Mouse (Mus musculus) lung, postnatal 14 days (tissue): ENCODE measurements around the gene Unc119b.
"Not testable (repeated sequence)": the region's sequence is repeated elsewhere in the genome, so short reads cannot be mapped to it uniquely, and the experiment has no call there.

Experiments
- DNase-seq: peaks from one replicate; pipeline ENCODE4 v3.0.0; 2021

The Unc119b gene

DNA sequence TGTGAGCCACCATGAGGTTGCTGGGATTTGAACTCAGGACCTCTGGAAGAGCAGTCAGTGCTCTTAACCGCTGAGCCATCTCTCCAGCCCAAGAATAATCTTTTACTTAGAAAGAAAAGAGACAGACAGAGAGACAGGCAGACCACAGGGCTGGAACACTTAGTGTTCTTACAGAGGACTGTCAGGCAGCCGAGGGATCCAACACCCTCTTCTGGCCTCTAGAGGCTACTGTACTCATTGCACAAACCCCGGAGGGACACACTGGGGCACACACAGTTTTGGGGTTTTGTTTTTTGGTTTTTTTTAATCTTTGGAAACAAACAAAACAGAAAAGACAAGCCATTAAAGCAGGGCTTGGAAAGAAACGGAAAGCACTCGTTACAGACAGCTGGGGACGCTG, 5.4 kb downstream of the Unc119b start:
- DNase-seq: no peak

- DNase-seq: no peak
Observed at GRCm38 (mm10) chr5:115127421-115128179, 7.2 kb downstream of the Unc119b start.

DNA sequence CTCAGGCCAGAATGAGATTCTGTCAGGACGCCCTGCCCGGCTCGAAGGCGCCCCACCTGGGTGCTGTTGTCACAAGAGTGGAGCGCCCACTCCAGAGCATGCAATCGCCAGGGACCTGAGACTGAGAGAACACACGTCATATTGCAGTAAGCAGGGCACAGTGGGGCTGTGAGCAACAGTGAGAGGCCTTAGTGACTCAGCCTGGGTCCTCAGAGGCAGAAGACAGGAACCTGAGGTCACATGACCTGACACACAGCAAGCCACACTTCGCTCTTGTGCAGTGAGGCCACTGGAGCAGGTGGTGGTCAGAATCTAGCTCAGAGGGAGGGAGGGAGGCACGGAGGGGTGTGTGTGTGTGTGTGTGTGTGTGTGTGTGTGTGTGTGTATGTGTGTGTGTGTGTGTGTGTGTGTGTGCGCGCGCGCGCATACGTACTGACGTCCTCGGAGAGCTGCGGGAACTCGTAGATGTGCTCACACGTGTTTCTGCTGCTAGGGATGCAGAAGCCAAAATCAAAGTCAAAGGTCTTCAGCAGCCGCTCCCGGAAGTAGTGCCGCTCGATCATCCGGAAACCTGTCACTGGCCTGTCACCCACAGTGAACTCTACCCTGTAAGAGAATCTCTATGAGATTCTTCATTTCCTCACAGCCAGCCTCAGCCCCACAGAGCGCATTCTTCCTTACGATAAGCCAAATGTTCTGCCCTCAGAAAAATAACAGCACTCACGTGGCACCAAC, 8.0 kb downstream of the Unc119b start:
- DNase-seq: no peak

DNA sequence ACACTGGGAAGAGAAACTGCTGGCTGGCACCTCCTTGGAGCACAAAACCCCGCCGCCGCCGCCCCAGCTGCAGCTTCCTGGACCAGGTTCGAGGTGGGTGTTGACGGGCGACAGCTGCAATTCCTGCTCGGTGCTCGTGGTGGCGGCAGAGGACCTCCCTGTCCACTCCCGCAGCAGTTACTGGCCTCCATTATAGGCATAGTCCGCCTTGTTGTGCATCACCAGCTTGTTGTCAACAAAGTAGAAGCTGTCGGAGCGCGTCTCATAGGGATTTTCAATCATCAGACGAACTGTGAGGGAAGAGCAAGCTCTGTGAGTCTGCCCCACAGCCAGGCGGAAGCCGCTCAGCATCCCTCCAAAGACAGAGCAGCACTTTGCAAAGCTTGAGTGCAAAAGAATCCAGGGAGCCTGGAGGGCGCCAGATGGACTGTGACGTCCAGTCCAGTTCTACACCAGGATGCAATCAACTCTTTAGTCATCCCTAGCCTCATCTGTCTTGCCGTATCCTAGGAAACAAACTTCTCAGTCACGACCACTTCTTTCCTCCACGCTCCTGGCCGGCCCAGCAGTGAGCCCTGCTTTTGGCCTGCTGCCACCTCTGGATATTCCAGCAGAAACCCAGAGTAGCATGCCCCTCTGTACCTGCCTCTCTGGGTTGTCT, 9.4 kb downstream of the Unc119b start:
- peak; percentile 87 for DNase-seq

DNA sequence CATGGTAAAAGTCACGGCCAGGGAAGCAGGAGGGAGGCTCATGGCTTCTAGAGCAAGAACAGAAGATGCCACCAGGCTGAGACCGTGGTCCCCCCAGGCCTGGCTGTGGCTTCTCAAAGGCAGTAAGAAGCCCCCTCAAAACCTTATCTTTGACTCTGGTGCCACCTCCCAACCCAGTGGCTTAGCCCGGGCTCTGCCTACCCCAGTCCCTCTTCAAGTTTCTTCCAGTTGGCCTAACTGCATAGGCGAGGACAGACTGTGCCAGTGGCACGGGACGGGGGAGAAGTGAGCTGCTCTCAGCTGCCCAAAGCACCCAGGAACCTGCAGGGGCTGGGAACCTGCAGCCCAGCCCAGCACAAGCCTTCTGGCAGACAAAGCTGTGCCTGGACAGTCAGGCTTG, 10.1 kb downstream of the Unc119b start:
- DNase-seq: no peak

DNA sequence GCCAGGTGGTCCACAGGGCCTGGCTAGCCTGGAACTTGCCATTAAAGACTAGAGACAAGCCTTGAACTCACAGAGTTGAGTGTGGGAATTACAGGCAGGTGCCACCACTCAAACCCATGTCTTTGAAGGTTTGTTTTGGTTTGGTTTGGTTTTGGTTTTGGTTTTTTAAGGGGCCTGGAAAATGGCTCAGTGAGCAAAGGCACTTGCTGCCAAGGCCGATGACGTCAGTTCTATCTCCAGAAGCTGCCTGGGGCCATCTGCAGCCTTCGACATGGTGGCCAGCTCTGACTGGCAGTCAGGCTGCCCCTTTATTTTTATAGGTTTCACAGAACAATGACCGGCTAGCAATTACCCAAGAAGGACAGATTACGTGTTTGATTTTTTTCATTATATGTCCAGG, 13.8 kb downstream of the Unc119b start:
- DNase-seq: no peak

GRCm38 (mm10) chr5:115118961-115119570, 15.7 kb downstream of the Unc119b start, which contains the start of gene Acads:
Gene Acads (minus strand): TSS chr5:115119346.
- DNase-seq: peak; percentile 82

DNA sequence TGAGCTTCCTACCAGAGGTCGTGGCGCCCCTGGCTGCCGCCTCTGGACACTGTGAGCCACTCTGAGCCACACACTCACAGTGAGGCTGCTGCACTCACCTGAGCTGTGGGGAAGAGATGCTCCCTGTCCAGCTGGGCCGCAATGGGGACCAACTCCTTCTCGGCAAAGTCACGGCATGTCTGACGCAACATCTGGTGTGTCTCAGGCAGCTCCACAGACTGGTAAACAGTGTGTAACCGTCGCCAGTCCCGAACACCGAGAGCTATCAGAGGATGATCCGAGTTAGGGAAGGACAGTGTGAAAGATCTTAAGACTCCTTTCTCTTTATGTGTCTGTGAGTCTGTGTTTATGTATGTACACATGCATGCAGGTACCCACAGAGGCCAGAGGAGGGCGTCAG, 17.3 kb downstream of the Unc119b start:
- no peak for DNase-seq

GRCm38 (mm10) chr5:115116426-115116825, 18.3 kb downstream of the Unc119b start:
- DNase-seq: no peak

DNA sequence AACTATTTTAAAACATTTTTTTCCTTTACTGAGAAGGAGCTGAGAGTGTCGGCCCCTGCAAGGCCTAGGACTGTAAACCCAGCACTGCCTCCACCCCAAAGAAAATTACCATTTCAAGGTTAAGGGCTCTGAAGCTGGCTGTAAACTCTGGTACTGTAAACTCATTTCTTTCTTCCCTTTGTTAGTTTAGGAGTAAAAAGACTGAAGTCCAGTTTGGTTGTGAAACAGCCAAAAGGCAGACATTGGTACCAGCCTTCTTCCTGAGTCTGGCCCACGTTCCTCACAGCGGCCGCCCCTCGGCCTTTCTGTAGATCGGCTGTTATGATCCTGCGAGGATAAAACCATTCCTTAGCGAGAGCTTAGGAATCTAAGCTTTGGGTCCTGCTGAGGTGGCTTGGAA, 20.3 kb downstream of the Unc119b start:
- DNase-seq: no peak

GRCm38 (mm10) chr5:115113244-115113643, 21.5 kb downstream of the Unc119b start:
- DNase-seq: no peak

DNA sequence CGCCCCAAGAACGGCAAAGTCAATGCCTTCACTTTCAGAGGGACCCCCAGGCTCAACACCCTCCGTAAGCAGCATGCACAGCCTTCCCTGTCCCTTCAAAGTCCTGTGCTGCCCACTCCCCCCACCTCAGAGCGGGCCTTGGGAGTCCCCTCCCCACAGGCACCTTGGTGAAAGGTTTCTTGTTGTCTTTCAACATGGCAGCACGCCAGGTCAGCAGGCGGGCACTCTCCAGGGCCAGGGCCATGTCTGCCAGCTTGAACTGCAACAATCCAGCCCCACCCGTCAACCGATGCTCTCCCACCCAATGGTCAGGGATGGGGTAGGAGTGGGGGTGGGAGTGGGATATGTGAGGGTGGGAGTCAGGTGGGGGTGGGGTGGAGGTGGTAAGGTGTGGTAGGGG, 23.6 kb downstream of the Unc119b start:
- no peak for DNase-seq

- DNase-seq: not testable (repeated sequence)
Observed at GRCm38 (mm10) chr5:115103253-115103652, 31.5 kb downstream of the Unc119b start.

DNA sequence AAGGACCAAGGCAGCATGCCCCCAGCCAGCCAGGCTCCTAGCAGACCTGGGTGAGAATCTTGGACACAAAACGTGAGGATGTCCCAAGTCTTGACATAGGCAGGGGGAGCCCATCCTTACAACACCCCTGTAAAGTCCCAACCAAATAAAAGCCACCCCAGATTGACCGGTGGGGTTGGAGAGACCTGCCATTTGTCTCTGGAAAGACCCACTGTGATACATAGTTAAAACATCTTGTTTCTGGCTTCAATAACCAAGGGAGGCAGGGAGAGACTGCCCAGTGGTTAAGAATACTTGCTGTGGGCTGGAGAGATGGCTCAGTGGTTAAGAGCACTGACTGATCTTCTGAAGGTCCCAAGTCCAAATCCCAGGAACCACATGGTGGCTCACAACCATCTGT, 32.5 kb downstream of the Unc119b start:
- DNase-seq: no peak

DNA sequence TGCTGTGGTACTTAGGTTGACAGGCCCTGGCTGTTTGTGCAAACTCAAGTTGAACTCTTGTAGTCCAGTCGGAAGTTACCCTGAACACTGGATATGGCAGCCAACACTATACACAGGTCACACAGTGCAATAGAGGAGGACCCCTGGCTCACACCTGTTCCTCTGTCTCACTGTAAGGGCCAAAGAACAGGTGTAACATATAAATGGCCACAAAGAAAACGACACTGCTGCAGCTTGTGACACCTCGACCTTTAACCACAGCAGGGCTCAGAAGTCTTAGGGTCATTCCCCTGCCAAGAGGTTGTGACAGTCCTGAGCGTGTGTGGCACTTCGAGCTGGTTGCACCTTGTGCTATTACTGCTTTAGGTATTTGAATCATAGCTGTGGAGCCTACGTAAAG, 34.3 kb downstream of the Unc119b start:
- no peak for DNase-seq

GRCm38 (mm10) chr5:115099991-115100390, 34.8 kb downstream of the Unc119b start:
- peak; percentile 28 for DNase-seq

DNA sequence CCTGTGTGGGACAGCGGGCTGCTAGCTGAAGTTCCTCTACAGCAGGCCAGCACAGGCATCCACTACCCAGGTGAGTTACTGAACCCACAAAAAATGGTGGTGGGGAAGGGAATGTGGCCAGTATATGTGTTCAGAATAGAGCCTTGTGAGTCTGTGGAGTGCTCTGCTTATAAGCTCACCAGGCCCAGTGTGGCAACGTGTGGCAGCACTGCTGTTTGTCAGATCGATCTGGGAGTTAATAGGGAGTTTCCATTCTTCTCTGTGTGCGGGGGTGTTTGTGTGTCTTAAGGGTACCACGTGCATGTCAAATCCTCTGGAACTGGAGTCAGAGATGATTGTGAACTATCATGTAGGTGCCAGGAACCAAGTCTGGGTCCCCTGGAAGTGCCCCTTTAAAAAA, 35.2 kb downstream of the Unc119b start:
- DNase-seq: no peak

GRCm38 (mm10) chr5:115098195-115098594, 36.6 kb downstream of the Unc119b start, which contains the start of gene Gm10401:
Gene Gm10401 (minus strand): TSS chr5:115098295.
- DNase-seq: no peak

- DNase-seq: no peak
Observed at GRCm38 (mm10) chr5:115091776-115092175, 43.0 kb downstream of the Unc119b start.

- DNase-seq: no peak
Observed at GRCm38 (mm10) chr5:115091015-115091414, 43.8 kb downstream of the Unc119b start.

DNA sequence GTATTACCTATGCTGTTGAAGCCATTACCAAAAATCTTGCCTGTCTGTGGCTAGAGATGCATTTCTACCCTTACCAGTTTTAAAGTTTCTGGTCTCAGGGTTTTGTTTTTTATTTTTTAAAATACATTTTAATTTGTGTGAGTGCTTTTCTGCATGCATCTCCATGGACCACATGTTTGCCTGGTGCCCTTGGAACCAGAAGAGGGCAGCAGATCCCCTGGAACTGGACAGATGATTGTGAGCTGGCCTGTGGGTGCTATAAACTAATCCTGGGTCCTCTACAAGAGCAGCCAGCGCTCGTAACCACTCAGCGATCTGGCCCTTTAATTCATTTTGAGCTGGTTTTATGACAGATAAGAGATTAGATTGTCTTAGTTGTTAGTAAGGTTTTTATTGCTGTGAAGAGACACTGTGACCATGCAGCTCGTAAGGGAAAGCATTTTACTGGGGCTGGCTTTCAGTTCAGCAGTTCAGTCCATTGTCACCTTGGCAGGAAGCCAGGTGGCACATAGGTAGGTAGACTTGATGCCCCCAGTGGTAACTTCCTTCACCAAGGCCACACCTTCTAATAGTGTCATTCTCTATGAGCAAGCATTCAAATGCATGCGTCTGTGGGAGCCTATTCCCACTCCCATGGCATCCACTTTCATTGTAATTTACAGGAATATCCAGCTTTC, 45.0 kb downstream of the Unc119b start:
- DNase-seq: no peak

- DNase-seq: no peak
Observed at GRCm38 (mm10) chr5:115085675-115086074, 49.1 kb downstream of the Unc119b start.

DNA sequence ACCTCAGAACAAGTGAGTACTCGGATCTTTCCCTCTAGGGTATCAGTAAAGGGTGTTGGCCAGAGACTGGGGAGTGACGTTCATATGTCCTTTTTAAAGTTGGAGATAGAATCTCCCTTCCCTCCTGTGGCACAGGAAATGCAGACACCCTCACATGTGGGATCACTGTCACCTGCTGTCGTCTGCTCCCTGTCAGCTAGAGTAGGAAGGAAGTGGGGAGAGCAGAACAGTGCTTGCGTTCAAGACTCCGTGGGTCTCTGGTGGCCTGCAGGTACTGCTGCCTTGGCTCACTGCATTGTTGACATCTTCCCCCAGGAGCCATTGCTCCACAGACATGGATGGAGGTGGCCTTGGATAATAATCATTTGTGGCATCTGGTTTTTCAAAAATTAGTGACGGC, 51.3 kb downstream of the Unc119b start:
- no peak for DNase-seq
